Mouse (Mus musculus): Measurements from ENCODE around the gene Ptbp1. TPM values are rescaled to one million over a fixed set of nuclear protein-coding genes. Genes with fewer than 3 reads are reported as not detected.

Ptbp1 gene
- polyA plus RNA-seq, 1 experiment, result 695 TPM

DNA sequence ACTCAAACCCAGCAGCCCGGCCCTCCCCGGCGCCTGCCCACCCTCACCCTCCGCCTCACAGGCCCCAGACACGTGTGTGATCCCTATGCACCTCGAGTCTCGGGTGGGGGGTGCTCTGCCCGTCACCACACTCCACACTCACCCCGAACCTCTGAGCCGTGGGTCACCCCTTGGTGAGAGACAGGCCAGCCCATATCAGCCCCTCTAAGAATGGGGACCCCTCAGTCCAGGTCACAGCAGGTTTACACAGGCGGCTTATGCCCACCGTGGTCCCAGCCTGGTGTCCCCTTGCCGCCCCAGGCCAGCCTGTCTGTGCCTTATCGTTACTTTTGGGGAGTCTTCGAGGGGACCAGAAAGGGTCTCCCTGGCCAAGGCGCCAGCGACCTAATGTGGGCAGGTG is 34.6 kb upstream of the Ptbp1 start:
- peaks cover 19% of the 10 kb centered on the region for H3K4me1 ChIP-seq (ENCODE audit: control insufficient read depth, insufficient read depth, low read length)
- TF ChIP-seq EP300 (IDR thresholded peaks at IDR 0.05; ENCODE audit: insufficient read depth, low read depth, low read length), result no peak
- no peak for TF ChIP-seq CTCF (IDR thresholded peaks at IDR 0.05; ENCODE audit: low read depth, low read length)
- TF ChIP-seq POLR2A (IDR thresholded peaks at IDR 0.05; ENCODE audit: insufficient read depth, low read length), result no peak
- H3K9ac ChIP-seq (ENCODE audit: low read depth, poor library complexity, severe bottlenecking), result no peak overlapping the region
- H3K36me3 ChIP-seq (ENCODE audit: control insufficient read depth, insufficient read depth, low read length, poor library complexity, severe bottlenecking), result no peaks in the 10 kb centered on the region
- H3K27ac ChIP-seq (ENCODE audit: insufficient read depth, low read length), result no peak overlapping the region
- H3K4me3 ChIP-seq (ENCODE audit: low read depth, low read length), result no peak overlapping the region
- H3K27me3 ChIP-seq (ENCODE audit: control insufficient read depth, insufficient read depth, low read length, poor library complexity, severe bottlenecking), result no peaks in the 10 kb centered on the region
- no peaks in the 10 kb centered on the region for H3K9me3 ChIP-seq (replicated peaks; ENCODE audit: control insufficient read depth, insufficient read depth, low read length, poor library complexity, severe bottlenecking)

DNA sequence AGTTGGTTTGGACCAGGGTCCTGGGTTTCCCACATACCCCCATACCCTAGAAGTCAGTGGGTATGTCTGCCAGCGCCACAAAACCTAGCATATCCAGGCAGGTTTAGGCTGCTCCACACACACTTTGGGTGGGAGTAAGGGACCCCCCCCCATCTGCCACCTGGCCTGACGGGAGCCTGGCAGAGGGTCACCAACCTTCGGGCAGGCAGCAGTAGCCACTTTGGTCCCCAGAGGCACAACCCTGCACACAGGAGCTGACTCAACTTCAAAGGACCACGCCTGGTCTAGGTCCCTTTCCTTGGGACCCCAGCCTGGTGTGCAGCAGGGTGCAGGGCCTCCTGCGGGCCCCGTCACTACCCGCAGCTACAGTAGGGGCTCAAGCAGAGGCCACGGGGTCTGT is 34.0 kb upstream of the Ptbp1 start:
- Histone ChIP-seq H3K27ac (ENCODE audit: insufficient read depth, low read length) (no peak overlapping the region), H3K9ac (ENCODE audit: low read depth, poor library complexity, severe bottlenecking) (no peak overlapping the region), H3K9me3 (replicated peaks; ENCODE audit: control insufficient read depth, insufficient read depth, low read length, poor library complexity, severe bottlenecking) (no peaks in the 10 kb centered on the region), H3K4me3 (ENCODE audit: low read depth, low read length) (no peak overlapping the region), H3K36me3 (ENCODE audit: control insufficient read depth, insufficient read depth, low read length, poor library complexity, severe bottlenecking) (no peaks in the 10 kb centered on the region), H3K27me3 (ENCODE audit: control insufficient read depth, insufficient read depth, low read length, poor library complexity, severe bottlenecking) (no peaks in the 10 kb centered on the region), H3K4me1 (ENCODE audit: control insufficient read depth, insufficient read depth, low read length) (peaks cover 19% of the 10 kb centered on the region)
- no peak for TF ChIP-seq POLR2A (IDR thresholded peaks at IDR 0.05; ENCODE audit: insufficient read depth, low read length)
- no peak for TF ChIP-seq CTCF (IDR thresholded peaks at IDR 0.05; ENCODE audit: low read depth, low read length)
- TF ChIP-seq EP300 (IDR thresholded peaks at IDR 0.05; ENCODE audit: insufficient read depth, low read depth, low read length), result no peak

DNA sequence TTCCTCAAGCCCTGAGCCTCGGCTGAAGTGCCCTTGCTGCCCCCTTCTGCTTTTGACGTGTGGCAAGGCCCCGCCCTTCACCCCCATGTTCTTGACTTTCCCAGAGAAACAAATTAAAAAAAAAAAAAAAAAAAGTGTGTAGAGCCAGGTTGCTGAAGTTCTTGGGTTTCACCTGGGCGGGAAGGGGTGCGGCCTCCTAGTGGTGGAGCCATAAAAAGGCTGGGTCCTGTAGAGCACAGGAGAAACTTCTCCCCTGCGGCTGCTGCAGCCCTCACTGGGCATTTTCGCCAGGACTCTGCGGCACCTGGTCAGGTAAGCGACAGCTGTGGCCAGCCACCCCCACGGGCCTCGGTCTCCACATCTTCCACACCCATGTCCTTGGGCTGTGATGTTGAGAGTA is 33.4 kb upstream of the Ptbp1 start, which contains the start of gene Misp:
TSS of gene Misp (plus strand) at position 208 of the 400 bp plus-strand sequence.
- no peak for TF ChIP-seq EP300 (IDR thresholded peaks at IDR 0.05; ENCODE audit: insufficient read depth, low read depth, low read length)
- no peak for TF ChIP-seq POLR2A (IDR thresholded peaks at IDR 0.05; ENCODE audit: insufficient read depth, low read length)
- TF ChIP-seq CTCF (IDR thresholded peaks at IDR 0.05; ENCODE audit: low read depth, low read length), result peak; percentile 19
- H3K27me3 ChIP-seq (ENCODE audit: control insufficient read depth, insufficient read depth, low read length, poor library complexity, severe bottlenecking), result no peaks in the 10 kb centered on the region
- no peak within 1 kb of the TSS for H3K4me3 ChIP-seq (ENCODE audit: low read depth, low read length)
- no peak within 1 kb of the TSS for H3K27ac ChIP-seq (ENCODE audit: insufficient read depth, low read length)
- no peak within 1 kb of the TSS for H3K9ac ChIP-seq (ENCODE audit: low read depth, poor library complexity, severe bottlenecking)
- H3K9me3 ChIP-seq (replicated peaks; ENCODE audit: control insufficient read depth, insufficient read depth, low read length, poor library complexity, severe bottlenecking), result no peaks in the 10 kb centered on the region
- peaks cover 19% of the 10 kb centered on the region for H3K4me1 ChIP-seq (ENCODE audit: control insufficient read depth, insufficient read depth, low read length)
- no peaks in the 10 kb centered on the region for H3K36me3 ChIP-seq (ENCODE audit: control insufficient read depth, insufficient read depth, low read length, poor library complexity, severe bottlenecking)

DNA sequence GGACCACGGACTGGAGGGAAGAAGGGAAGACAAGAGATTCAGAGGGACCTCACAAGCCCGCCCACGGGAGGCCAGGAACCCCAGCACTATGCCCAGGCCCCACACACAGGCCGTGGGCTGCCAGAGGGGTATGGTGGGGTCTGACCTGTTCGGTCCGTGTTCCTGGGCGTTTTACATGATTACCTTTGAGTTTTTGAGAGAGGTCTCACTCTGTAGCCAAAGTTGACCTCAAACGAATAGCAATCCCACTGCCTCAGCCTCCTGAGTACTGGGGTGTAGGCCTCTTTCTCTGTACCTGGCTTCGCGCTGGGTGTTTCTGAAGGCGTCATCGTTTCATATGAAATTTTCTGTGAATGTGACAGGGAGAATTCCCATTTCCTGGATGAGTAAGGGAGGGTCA is 32.5 kb upstream of the Ptbp1 start:
- H3K27me3 ChIP-seq (ENCODE audit: control insufficient read depth, insufficient read depth, low read length, poor library complexity, severe bottlenecking), result no peaks in the 10 kb centered on the region
- peaks cover 19% of the 10 kb centered on the region for H3K4me1 ChIP-seq (ENCODE audit: control insufficient read depth, insufficient read depth, low read length)
- H3K27ac ChIP-seq (ENCODE audit: insufficient read depth, low read length), result no peak overlapping the region
- no peaks in the 10 kb centered on the region for H3K36me3 ChIP-seq (ENCODE audit: control insufficient read depth, insufficient read depth, low read length, poor library complexity, severe bottlenecking)
- TF ChIP-seq POLR2A (IDR thresholded peaks at IDR 0.05; ENCODE audit: insufficient read depth, low read length), result no peak
- no peak for TF ChIP-seq CTCF (IDR thresholded peaks at IDR 0.05; ENCODE audit: low read depth, low read length)
- no peak for TF ChIP-seq EP300 (IDR thresholded peaks at IDR 0.05; ENCODE audit: insufficient read depth, low read depth, low read length)
- H3K4me3 ChIP-seq (ENCODE audit: low read depth, low read length), result no peak overlapping the region
- no peaks in the 10 kb centered on the region for H3K9me3 ChIP-seq (replicated peaks; ENCODE audit: control insufficient read depth, insufficient read depth, low read length, poor library complexity, severe bottlenecking)
- no peak overlapping the region for H3K9ac ChIP-seq (ENCODE audit: low read depth, poor library complexity, severe bottlenecking)

DNA sequence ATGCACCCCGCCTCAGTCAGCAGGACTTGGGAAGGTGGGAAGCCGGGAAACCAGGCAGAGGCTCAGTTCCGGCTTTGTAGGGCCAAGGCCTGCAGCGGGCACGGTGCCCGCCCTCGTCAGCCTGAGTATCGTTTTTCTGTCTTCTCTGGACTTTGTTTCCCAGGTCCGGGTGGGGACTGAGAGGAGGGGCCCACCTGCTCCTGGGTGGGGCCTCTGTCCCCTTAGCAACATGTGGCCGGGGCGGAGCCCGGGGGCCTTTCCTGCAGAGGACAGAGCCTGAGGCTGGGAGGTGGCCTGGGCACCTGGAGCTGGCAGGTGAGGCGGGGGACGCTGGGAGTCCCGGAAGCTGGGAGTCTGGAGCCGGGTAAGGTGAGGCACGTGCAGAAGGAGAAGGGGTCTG is 31.9 kb upstream of the Ptbp1 start:
- no peak overlapping the region for H3K4me3 ChIP-seq (ENCODE audit: low read depth, low read length)
- H3K36me3 ChIP-seq (ENCODE audit: control insufficient read depth, insufficient read depth, low read length, poor library complexity, severe bottlenecking), result no peaks in the 10 kb centered on the region
- no peaks in the 10 kb centered on the region for H3K9me3 ChIP-seq (replicated peaks; ENCODE audit: control insufficient read depth, insufficient read depth, low read length, poor library complexity, severe bottlenecking)
- H3K27ac ChIP-seq (ENCODE audit: insufficient read depth, low read length), result no peak overlapping the region
- H3K4me1 ChIP-seq (ENCODE audit: control insufficient read depth, insufficient read depth, low read length), result peaks cover 19% of the 10 kb centered on the region
- TF ChIP-seq EP300 (IDR thresholded peaks at IDR 0.05; ENCODE audit: insufficient read depth, low read depth, low read length) (0 out of 2 replicates have a peak, but pooled peaks have one; percentile 22), CTCF (IDR thresholded peaks at IDR 0.05; ENCODE audit: low read depth, low read length) (no peak), POLR2A (IDR thresholded peaks at IDR 0.05; ENCODE audit: insufficient read depth, low read length) (no peak)
- no peak overlapping the region for H3K9ac ChIP-seq (ENCODE audit: low read depth, poor library complexity, severe bottlenecking)
- H3K27me3 ChIP-seq (ENCODE audit: control insufficient read depth, insufficient read depth, low read length, poor library complexity, severe bottlenecking), result no peaks in the 10 kb centered on the region

DNA sequence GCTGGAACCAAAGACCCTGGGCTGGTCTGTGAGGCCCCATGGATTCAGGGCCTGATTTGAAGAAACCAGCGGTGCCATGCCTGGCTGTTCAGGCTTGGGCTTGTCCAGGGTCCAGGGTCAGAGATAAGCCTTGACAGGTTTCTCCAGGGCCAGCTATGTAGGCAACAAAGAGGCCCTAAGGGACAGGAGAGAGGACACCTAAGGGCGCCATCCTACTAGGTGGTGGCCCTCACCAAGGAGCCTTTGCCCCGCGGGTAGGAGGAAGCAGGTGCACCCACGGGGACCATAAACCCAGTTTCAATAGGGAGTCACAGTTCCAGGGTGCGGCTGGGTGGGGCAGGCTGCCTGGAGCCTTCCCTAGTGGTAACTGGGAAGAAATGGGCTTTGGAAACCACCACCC is 31.2 kb upstream of the Ptbp1 start:
- TF ChIP-seq POLR2A (IDR thresholded peaks at IDR 0.05; ENCODE audit: insufficient read depth, low read length), result no peak
- TF ChIP-seq CTCF (IDR thresholded peaks at IDR 0.05; ENCODE audit: low read depth, low read length), result no peak
- no peak for TF ChIP-seq EP300 (IDR thresholded peaks at IDR 0.05; ENCODE audit: insufficient read depth, low read depth, low read length)
- no peak overlapping the region for H3K4me3 ChIP-seq (ENCODE audit: low read depth, low read length)
- H3K9ac ChIP-seq (ENCODE audit: low read depth, poor library complexity, severe bottlenecking), result no peak overlapping the region
- H3K27me3 ChIP-seq (ENCODE audit: control insufficient read depth, insufficient read depth, low read length, poor library complexity, severe bottlenecking), result no peaks in the 10 kb centered on the region
- H3K4me1 ChIP-seq (ENCODE audit: control insufficient read depth, insufficient read depth, low read length), result peaks cover 19% of the 10 kb centered on the region
- no peaks in the 10 kb centered on the region for H3K9me3 ChIP-seq (replicated peaks; ENCODE audit: control insufficient read depth, insufficient read depth, low read length, poor library complexity, severe bottlenecking)
- no peaks in the 10 kb centered on the region for H3K36me3 ChIP-seq (ENCODE audit: control insufficient read depth, insufficient read depth, low read length, poor library complexity, severe bottlenecking)
- H3K27ac ChIP-seq (ENCODE audit: insufficient read depth, low read length), result no peak overlapping the region
